Mouse (Mus musculus) liver, postnatal 0 days (tissue): ENCODE data around the gene Ankrd13d. TPM values are rescaled to one million over a fixed set of nuclear protein-coding genes. Genes with fewer than 3 reads are reported as not detected.
A peak's percentile ranks its signal among the peaks of the same experiment; 100 is the strongest.

Source experiments
- ATAC-seq: fragments of 200-750 bp; cut with Nextera tagmentation; 2 replicates; pipeline ENCODE4 v1.8.0; 2017; ENCODE audit warnings: mild to moderate bottlenecking, moderate library complexity
- DNase-seq: peaks from one replicate; pipeline ENCODE4 v3.0.0-alpha.2; 2016
- H3K27ac ChIP-seq: fragments of 300-500 bp; sonication (generic); 2 replicates; pipeline ENCODE4 v1.5.1; 2014; ENCODE audit warnings: antibody characterized with exemption, moderate library complexity, mild to moderate bottlenecking, low read depth
- H3K27me3 ChIP-seq: fragments of 300-500 bp; sonication (generic); 2 replicates; pipeline ENCODE4 v1.6.1; 2014; ENCODE audit warnings: low read length, control low read depth, mixed read lengths; ENCODE audit not compliant: insufficient read depth
- H3K36me3 ChIP-seq: fragments of 300-500 bp; sonication (generic); replicated peaks from 2 replicates; pipeline ENCODE4 v1.6.1; 2014; ENCODE audit warnings: mild to moderate bottlenecking, control low read depth, low read length, moderate library complexity, mixed read lengths; ENCODE audit not compliant: insufficient read depth
- H3K4me1 ChIP-seq: fragments of 300-500 bp; sonication (generic); 2 replicates; pipeline ENCODE4 v1.6.1; 2014; ENCODE audit warnings: antibody characterized with exemption, mild to moderate bottlenecking, control low read depth; ENCODE audit not compliant: insufficient read depth
- H3K4me2 ChIP-seq: fragments of 300-500 bp; sonication (generic); 2 replicates; pipeline ENCODE4 v1.6.1; 2014; ENCODE audit warnings: low read depth, mild to moderate bottlenecking, low read length, moderate library complexity, mixed read lengths
- H3K4me3 ChIP-seq: fragments of 300-500 bp; sonication (generic); 2 replicates; pipeline ENCODE4 v1.5.1; 2014; ENCODE audit warnings: low read depth, low read length
- H3K9ac ChIP-seq: fragments of 300-500 bp; sonication (generic); replicated peaks from 2 replicates; pipeline ENCODE4 v1.6.1; 2014; ENCODE audit warnings: mild to moderate bottlenecking, moderate library complexity
- H3K9me3 ChIP-seq: fragments of 300-500 bp; sonication (generic); 2 replicates; pipeline ENCODE4 v1.6.1; 2016; ENCODE audit warnings: mild to moderate bottlenecking, control low read depth, low read length, mixed read lengths
- CTCF ChIP-seq: sonication (generic); IDR thresholded peaks from 2 replicates; pipeline ENCODE4 v1.5.1; 2016; ENCODE audit warnings: antibody characterized with exemption, low read depth
- EP300 ChIP-seq: IDR thresholded peaks from 2 replicates; pipeline ENCODE4 v1.6.1; 2016; ENCODE audit warnings: antibody characterized with exemption, low read depth, mild to moderate bottlenecking
- WGBS: fragments of 180-500 bp; shearing (Covaris S2); extraction: QIAGEN DNeasy Blood & Tissue Kit; methylation state at CpG from one replicate; pipeline ENCODE4 v1.1.7; 2014; ENCODE audit not compliant: insufficient replicate concordance; 5-methylcytosine and 5-hydroxymethylcytosine counted together
- polyA plus RNA-seq: library from polyadenylated mRNA; unstranded; fragments of >200 nt; fragmentation: Nextera tagmentation; extraction: Ambion mirVana; gene quantifications from 2 replicates; pipeline ENCODE4 v1.2.1, GENCODE M21; 2015

Gene Ankrd13d
- polyA plus RNA-seq, 1 experiment from 2014 or later, result 0.54 TPM

GRCm38 (mm10) chr19:4299574-4300270 is 16.8 kb upstream of the Ankrd13d start:
- H3K27me3 ChIP-seq, result no peaks in the 10 kb centered on the region
- no peak overlapping the region for H3K9ac ChIP-seq
- H3K27ac ChIP-seq, result peak overlapping the region; percentile 88
- TF ChIP-seq EP300 (no peak), CTCF (no peak)
- WGBS, result 38% methylated on average over 6 of the region's 6 CpGs
- DNase-seq (no peak), ATAC-seq (peak; percentile 8)
- no peaks in the 10 kb centered on the region for H3K9me3 ChIP-seq
- H3K4me3 ChIP-seq, result no peak overlapping the region
- H3K4me2 ChIP-seq, result peak overlapping the region; percentile 51
- H3K36me3 ChIP-seq, result peaks cover 13% of the 10 kb centered on the region; the same call in 1 of the 2 replicates
- H3K4me1 ChIP-seq, result peaks cover 74% of the 10 kb centered on the region

GRCm38 (mm10) chr19:4299126-4299525 is 16.2 kb upstream of the Ankrd13d start:
- no peak for DNase-seq
- ATAC-seq, result no peak
- Histone ChIP-seq H3K4me2 (peak overlapping the region; percentile 51), H3K27me3 (no peaks in the 10 kb centered on the region), H3K36me3 (peaks cover 13% of the 10 kb centered on the region; the same call in 1 of the 2 replicates), H3K4me3 (no peak overlapping the region), H3K9ac (no peak overlapping the region), H3K9me3 (no peaks in the 10 kb centered on the region), H3K4me1 (peaks cover 70% of the 10 kb centered on the region), H3K27ac (peak overlapping the region; percentile 88)
- no peak for TF ChIP-seq EP300
- no peak for TF ChIP-seq CTCF
- WGBS, result 65% methylated on average over 7 of the region's 7 CpGs

DNA sequence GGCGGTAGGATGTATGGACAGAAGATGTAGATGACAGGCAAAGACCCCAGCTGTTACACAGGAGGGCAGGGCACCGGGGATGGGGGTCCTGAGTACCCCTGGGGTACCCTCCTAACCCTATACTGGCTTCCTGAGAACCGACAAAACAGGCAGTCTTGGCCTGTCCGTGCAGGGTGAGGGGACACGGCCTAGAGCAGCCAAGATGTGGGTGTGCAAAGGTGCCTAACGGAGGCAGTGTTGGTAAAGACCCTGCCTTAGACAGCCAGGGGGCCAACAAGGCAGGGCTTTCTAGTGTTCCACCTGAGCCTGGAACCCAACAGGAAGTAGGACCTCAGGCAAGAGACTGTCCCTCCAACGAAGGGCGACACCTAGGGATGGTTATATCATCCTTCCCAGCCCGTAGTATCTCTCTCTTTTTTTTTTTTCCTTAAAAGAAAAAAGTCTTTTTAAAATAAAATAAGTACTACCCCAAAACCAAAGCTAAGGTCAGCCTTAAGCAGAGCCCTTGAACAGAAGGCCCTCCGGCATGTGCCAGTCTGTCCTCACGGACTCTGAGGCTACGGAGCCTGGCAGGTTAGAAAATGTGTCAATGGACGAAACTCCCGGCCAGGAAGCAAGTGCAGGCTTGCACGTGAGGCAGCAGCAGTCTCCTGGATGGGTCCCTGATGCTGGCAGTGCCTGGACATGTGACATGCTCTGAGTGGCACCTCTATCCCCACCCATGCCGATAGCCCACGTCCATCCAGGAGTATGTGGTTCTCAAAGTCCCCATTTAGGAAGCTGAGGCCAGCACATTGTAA is 15.6 kb upstream of the Ankrd13d start:
- peak overlapping the region; percentile 51 for H3K4me2 ChIP-seq
- peaks cover 74% of the 10 kb centered on the region for H3K4me1 ChIP-seq
- DNase-seq (no peak), ATAC-seq (no peak)
- 68% methylated on average over 17 of the region's 17 CpGs for WGBS
- H3K9me3 ChIP-seq, result no peaks in the 10 kb centered on the region
- H3K4me3 ChIP-seq, result no peak overlapping the region
- peak overlapping the region; percentile 90 for H3K27ac ChIP-seq
- TF ChIP-seq EP300, result no peak
- peak; percentile 17 for TF ChIP-seq CTCF
- peak overlapping the region; percentile 30; the same call in 1 of the 2 replicates for H3K9ac ChIP-seq
- H3K27me3 ChIP-seq, result no peaks in the 10 kb centered on the region
- peaks cover 14% of the 10 kb centered on the region; the same call in 1 of the 2 replicates for H3K36me3 ChIP-seq

DNA sequence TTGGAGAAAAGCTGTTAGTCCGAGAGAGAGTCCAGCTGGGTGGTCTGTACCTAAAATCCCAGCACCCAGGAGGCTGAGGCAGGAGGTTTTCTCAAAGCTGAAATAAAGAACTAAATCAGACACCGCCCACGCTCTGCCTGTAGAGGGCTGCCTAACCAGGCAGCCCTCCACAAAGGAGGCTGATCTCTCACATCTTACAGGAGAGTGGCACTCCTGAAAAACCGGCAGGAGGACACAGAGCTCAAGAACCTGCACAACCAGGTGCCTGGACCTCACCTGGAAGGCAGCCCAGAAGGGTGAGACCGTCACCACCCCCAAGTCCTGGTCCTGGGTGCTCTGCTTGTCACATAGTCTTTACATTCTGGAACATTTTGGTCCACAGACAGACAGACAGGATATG is 14.9 kb upstream of the Ankrd13d start:
- H3K36me3 ChIP-seq, result peaks cover 19% of the 10 kb centered on the region
- WGBS, result 70% methylated on average over 5 of the region's 5 CpGs
- DNase-seq (no peak), ATAC-seq (no peak)
- H3K9me3 ChIP-seq, result no peaks in the 10 kb centered on the region
- H3K4me1 ChIP-seq, result peaks cover 69% of the 10 kb centered on the region
- TF ChIP-seq EP300, result no peak
- TF ChIP-seq CTCF, result peak; percentile 27; the same call in 1 of the 2 replicates
- H3K27me3 ChIP-seq, result no peaks in the 10 kb centered on the region
- no peak overlapping the region for H3K9ac ChIP-seq
- peak overlapping the region; percentile 90 for H3K27ac ChIP-seq
- H3K4me3 ChIP-seq, result no peak overlapping the region
- peak overlapping the region; percentile 51; the same call in 1 of the 2 replicates for H3K4me2 ChIP-seq

DNA sequence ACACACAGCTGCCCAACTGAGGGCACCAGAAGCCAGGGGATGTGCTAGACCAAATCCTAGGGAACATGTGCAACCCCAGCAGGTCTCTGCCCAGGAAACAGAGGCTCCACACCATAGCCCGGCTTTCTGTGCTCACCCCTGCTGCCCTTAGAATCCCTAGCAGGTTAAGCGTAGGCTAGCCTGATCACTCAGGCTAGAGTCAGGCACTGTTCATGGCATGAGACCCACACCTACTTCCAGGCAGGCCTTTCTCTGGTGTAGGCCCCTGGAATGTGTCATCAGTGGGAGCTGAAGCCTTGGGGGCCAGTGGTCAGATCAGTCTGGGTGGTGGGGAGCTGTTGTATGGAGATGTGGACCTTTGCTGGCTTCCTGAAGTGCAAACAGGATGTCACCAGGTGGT is 13.7 kb upstream of the Ankrd13d start:
- Histone ChIP-seq H3K9ac (peak overlapping the region; percentile 38), H3K27ac (peak overlapping the region; percentile 90), H3K27me3 (no peaks in the 10 kb centered on the region), H3K4me3 (no peak overlapping the region), H3K4me2 (peak overlapping the region; percentile 51; the same call in 1 of the 2 replicates), H3K9me3 (no peaks in the 10 kb centered on the region), H3K36me3 (peaks cover 31% of the 10 kb centered on the region), H3K4me1 (peaks cover 60% of the 10 kb centered on the region)
- DNase-seq (no peak), ATAC-seq (no peak)
- TF ChIP-seq EP300 (no peak), CTCF (no peak)
- 66% methylated on average over 2 of the region's 2 CpGs for WGBS

- no peak for TF ChIP-seq EP300
- TF ChIP-seq CTCF, result no peak
- Histone ChIP-seq H3K4me3 (no peak overlapping the region), H3K4me1 (peaks cover 49% of the 10 kb centered on the region), H3K4me2 (0 out of 2 replicates have a peak overlapping the region, but pooled peaks have one; percentile 9), H3K9me3 (no peaks in the 10 kb centered on the region), H3K27me3 (no peaks in the 10 kb centered on the region), H3K27ac (peak overlapping the region; percentile 90), H3K36me3 (peaks cover 43% of the 10 kb centered on the region), H3K9ac (no peak overlapping the region)
- DNase-seq, result no peak
- ATAC-seq, result no peak
- 73% methylated on average over 4 of the region's 4 CpGs for WGBS
Observed at GRCm38 (mm10) chr19:4295391-4295790, 12.5 kb upstream of the Ankrd13d start.
